Mouse (Mus musculus) small intestine, adult 2 months (tissue): Measurements from ENCODE around the gene Rmnd5a.

Source experiments
- CTCF ChIP-seq: fragments of 200-500 bp; IDR thresholded peaks from 2 replicates; pipeline ENCODE4 v1.5.1; 2012; ENCODE audit warnings: low read depth, mild to moderate bottlenecking, control low read depth, inconsistent platforms, low read length, moderate library complexity, mixed read lengths; ENCODE audit not compliant: insufficient replicate concordance, insufficient read length; ENCODE audit errors: extremely low read depth
- POLR2A ChIP-seq: fragments of 200-500 bp; IDR thresholded peaks from 2 replicates; pipeline ENCODE4 v1.6.1; 2012; ENCODE audit warnings: low read depth, mild to moderate bottlenecking, control low read depth, inconsistent platforms, low read length, moderate library complexity

DNA sequence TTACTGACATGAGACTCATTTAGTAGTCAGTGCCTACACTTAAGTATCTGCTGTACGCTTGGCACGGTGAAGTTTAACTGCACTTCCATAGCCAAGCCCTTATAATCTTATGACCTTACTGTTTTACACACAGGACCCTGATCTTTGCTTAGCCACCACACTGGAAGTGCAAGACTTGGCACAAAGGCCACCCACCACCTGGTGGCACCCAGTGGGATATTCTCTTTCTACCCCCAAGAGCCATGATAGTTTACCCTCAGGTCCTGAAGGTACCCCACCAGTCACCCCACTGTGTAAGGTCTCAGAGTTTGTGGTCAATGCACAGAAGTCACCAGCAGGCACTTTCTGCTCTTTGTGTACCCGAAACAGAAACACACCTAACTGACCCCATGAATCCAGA is 89.2 kb downstream of the Rmnd5a start:
- TF ChIP-seq POLR2A (no peak), CTCF (no peak)
